In the genomic region with DNA sequence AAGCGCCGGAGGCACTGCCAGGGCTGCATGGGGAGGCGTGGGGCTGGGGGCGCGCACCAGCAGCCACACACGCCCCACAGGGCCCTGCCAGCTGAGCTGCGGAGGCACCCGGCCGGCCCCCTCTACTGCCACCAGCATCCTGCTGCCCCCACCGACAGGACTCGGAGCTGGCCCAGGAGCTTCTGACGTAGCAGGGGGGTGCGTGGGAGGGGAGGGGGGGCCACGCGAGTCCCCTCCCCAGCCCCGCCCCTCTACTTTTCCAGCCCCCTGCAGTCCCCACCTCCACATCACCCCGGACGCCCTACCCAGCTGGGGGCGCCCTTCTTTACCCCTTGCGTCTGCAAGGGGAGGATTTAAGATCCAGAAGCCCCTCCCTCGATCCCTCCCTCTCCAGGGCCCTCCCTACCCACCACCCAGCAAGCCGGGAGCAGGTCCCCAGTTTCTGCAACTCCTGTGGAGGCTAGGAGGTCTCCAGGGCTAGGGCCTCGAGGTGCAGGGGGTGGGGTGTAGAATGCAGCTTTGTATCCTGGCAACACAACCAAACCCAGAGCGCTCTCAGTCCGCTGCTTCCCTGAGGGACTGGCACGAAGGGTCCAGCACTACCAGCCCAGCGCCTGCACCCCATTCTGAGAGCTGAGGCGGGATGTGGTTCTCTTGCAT, we compare ENCODE assay signal across 8 mouse cellular contexts. TPM values are rescaled to one million over a fixed set of nuclear protein-coding genes. Genes with fewer than 3 reads are reported as not detected.
DNase-seq lines count a peak whose midpoint lies in the region; ATAC-seq lines count a peak whose summit lies in the region.

No protein-coding gene starts in this region.

- H3K9ac ChIP-seq in heart, embryonic 12.5 days: no peak overlapping the region

- H3K27ac ChIP-seq in heart, embryonic 12.5 days (ENCODE audit: poor library complexity, severe bottlenecking): no peak overlapping the region

- peak overlapping the region; percentile 72 for H3K4me3 ChIP-seq in heart, embryonic 12.5 days

- DNase-seq in heart, postnatal 4 days: no peak
- DNase-seq in c-Kit-positive CD71-negative TER-119-negative erythroid progenitor cells, embryonic 14.5 days (ENCODE audit: low read depth): peak; percentile 20
- peak; percentile 67 to 77 for DNase-seq in frontal cortex, postnatal 14 days (ENCODE audit: low spot score in 2 of 2)
- peak; percentile 77 to 81 for DNase-seq in left cerebral cortex, postnatal 14 days (ENCODE audit: low spot score in 2 of 2)
- peak; percentile 53 for DNase-seq in neural tube, embryonic 10.5 days (ENCODE audit: extremely low spot score, low spot score)
- no peak for DNase-seq in urinary bladder, postnatal 36 days (ENCODE audit: low spot score in 2 of 2)
- DNase-seq in spleen, postnatal 10 days (ENCODE audit: low spot score in 2 of 2): no peak

- intact Hi-C loops in left cerebral cortex, postnatal 14 days (cut with DNase I): loop anchor here (2.0 to 5.0 kb wide), 2 partner anchors 42 to 47 kb away; no protein-coding TSS in a partner anchor

- peaks cover 99% of the 10 kb centered on the region for H3K27me3 ChIP-seq in heart, embryonic 12.5 days (replicated peaks)

- WGBS in heart, embryonic 12.5 days: 3% methylated on average over 24 of the region's 28 CpGs

- H3K36me3 ChIP-seq in heart, embryonic 12.5 days: no peaks in the 10 kb centered on the region

- H3K9me3 ChIP-seq in heart, embryonic 12.5 days (replicated peaks): no peaks in the 10 kb centered on the region

- no peak for ATAC-seq in heart, embryonic 12.5 days (ENCODE audit: insufficient number of reproducible peaks, low FRiP score)

- H3K4me2 ChIP-seq in heart, embryonic 12.5 days: peak overlapping the region; percentile 99

- peaks cover 27% of the 10 kb centered on the region for H3K4me1 ChIP-seq in heart, embryonic 12.5 days (replicated peaks)

RNA-seq across cellular contexts. Expression of gene Srcin1, which starts 2.0 kb away (rescaled TPM):
- 0.09 TPM in 1 of 2 replicates, not detected in the other for polyA plus RNA-seq in heart, embryonic 12.5 days (2016; fragmentation: Nextera tagmentation; extraction: Ambion mirVana)
- total RNA-seq in heart, postnatal 4 days (2021): under 1 TPM; 0.12 to 0.23 TPM
- total RNA-seq in left cerebral cortex, postnatal 14 days (2021): 100 to 1,000 TPM; 341 to 382 TPM

RNA-seq across cellular contexts. Expression of gene Epop, which starts 55.5 kb away (rescaled TPM):
- polyA plus RNA-seq in heart, embryonic 12.5 days (2016; fragmentation: Nextera tagmentation; extraction: Ambion mirVana): 2.0 and 2.5 TPM in 2 replicates
- 1 to 10 TPM; 1.4 TPM for total RNA-seq in heart, postnatal 4 days (2021)
- 10 to 100 TPM; 34.7 to 37.7 TPM for total RNA-seq in left cerebral cortex, postnatal 14 days (2021)

Comparison
In these comparisons a context has a peak if more than half of its experiments do, and no peak if none do; other contexts are left out.
1. DNase-seq: peak in c-Kit-positive CD71-negative TER-119-negative erythroid progenitor cells, embryonic 14.5 days (single experiment), frontal cortex, postnatal 14 days (2 of 2), left cerebral cortex, postnatal 14 days (2 of 2) and neural tube, embryonic 10.5 days (single experiment); none in heart, postnatal 4 days (single experiment), urinary bladder, postnatal 36 days (0 of 2) and spleen, postnatal 10 days (0 of 2).
2. RNA of gene Srcin1, which starts 2.0 kb away (total RNA-seq): 341 to 382 TPM in left cerebral cortex, postnatal 14 days; 0.12 to 0.23 TPM in heart, postnatal 4 days; every median in the first group is over 100 times any median in the second.
3. RNA of gene Epop, which starts 55.5 kb away (total RNA-seq): 34.7 to 37.7 TPM in left cerebral cortex, postnatal 14 days; 1.4 TPM in heart, postnatal 4 days; every median in the first group is over 10 times any median in the second.